Mouse (Mus musculus): Measurements from ENCODE around the gene Ear2.
A peak's percentile ranks its signal among the peaks of the same experiment; 100 is the strongest.
"Not testable (repeated sequence)": the region's sequence is repeated elsewhere in the genome, so short reads cannot be mapped to it uniquely, and the experiment has no call there.

Ear2 gene

GRCm38 (mm10) chr14:44102354-44102753 lies at the start of gene Ear2:
TSS of gene Ear2 (plus strand) at chr14:44102654.
- DNase-seq (ENCODE audit: low spot score in 2 of 2): not testable (repeated sequence)

GRCm38 (mm10) chr14:44067879-44068278 lies 34.6 kb upstream of the Ear2 start:
- DNase-seq (ENCODE audit: low spot score in 2 of 2): peak in 1 of 2 experiments; percentile 0

- not testable (repeated sequence) for DNase-seq (ENCODE audit: low spot score in 2 of 2)
Observed at GRCm38 (mm10) chr14:44070595-44070994, 31.9 kb upstream of the Ear2 start.

- not testable (repeated sequence) for DNase-seq (ENCODE audit: low spot score in 2 of 2)
Observed at GRCm38 (mm10) chr14:44077785-44078341, 24.6 kb upstream of the Ear2 start.

DNA sequence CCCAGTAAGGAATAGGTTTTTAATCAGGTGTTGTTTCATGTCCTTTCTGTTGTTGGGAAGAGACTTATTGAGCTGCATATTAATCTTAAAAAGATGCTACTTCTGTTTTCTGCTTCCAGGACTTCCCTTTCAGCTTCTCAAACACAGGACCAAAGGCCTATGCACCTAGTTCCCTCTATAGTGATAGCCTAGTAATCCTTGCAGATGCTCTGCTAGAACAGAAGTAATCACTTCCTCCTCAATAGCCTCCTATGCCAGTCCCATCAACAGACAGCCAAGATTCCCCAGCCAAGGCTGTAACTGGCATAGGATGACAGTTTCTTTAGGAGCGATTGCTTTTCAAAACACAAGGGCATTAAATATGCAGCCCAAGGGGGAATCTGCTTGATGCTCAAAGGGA lies 15.9 kb upstream of the Ear2 start:
- DNase-seq (ENCODE audit: low spot score in 2 of 2): not testable (repeated sequence)

- not testable (repeated sequence) for DNase-seq (ENCODE audit: low spot score in 2 of 2)
Observed at GRCm38 (mm10) chr14:44087535-44087934, 14.9 kb upstream of the Ear2 start.

- not testable (repeated sequence) for DNase-seq (ENCODE audit: low spot score in 2 of 2)
Observed at GRCm38 (mm10) chr14:44091524-44091923, 10.9 kb upstream of the Ear2 start.

- DNase-seq (ENCODE audit: low spot score in 2 of 2): not testable (repeated sequence)
Observed at GRCm38 (mm10) chr14:44094445-44094844, 8.0 kb upstream of the Ear2 start.

DNA sequence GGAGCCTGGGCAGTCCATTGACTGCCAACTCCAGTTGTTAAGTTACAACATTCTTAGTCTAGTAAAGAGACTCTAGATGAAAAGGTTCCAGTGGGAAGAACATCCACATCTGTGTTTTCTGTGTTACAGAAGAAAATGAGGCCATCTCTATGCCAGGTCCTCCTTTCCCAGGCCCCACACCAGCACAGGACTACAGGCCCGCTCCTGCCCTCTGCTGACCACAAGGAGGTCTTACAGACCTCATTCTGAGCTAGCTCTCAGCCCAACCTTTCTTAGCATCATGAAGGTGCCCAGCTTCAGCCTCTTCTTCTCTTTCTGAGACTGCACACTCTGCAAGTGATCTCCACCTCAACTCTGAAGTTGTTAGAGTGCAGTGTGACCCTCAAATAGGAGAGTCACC lies 2.4 kb upstream of the Ear2 start:
- DNase-seq (ENCODE audit: low spot score in 2 of 2): not testable (repeated sequence)

- DNase-seq (ENCODE audit: low spot score in 2 of 2): no peak
Observed at GRCm38 (mm10) chr14:44110981-44111380, 8.5 kb downstream of the Ear2 start.

DNA sequence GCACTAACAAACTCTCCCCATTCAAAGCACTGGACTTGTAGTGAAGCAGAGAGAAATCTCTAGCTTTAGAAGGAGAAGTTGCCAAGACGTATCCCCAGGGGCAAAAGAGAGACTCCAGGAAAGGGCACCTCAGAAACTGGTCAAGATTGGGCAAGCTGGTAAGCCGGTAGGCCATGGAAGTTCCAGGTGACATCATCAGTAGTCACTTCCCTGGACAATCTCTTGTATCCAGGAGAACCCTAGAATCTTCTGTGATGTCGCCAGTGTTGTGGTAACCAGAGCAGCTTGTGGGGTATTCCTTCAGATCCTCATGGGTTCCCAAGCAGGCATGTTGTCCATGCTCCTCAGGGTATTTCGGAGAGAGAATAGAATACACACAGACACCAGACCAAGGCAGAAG lies 21.1 kb downstream of the Ear2 start, which contains the start of gene Gm3327:
Gene Gm3327 (plus strand): TSS at position 301 of the 400 bp plus-strand sequence.
- not testable (repeated sequence) for DNase-seq (ENCODE audit: low spot score in 2 of 2)

All from cerebellum, postnatal 4 days (tissue).